Mouse (Mus musculus) small intestine, adult 2 months (tissue): Measurements from ENCODE around the gene Gm29735.

Source experiments
- CTCF ChIP-seq: fragments of 200-500 bp; IDR thresholded peaks from 2 replicates; pipeline ENCODE4 v1.5.1; 2012; ENCODE audit warnings: low read depth, mild to moderate bottlenecking, control low read depth, inconsistent platforms, low read length, moderate library complexity, mixed read lengths; ENCODE audit not compliant: insufficient replicate concordance, insufficient read length; ENCODE audit errors: extremely low read depth
- POLR2A ChIP-seq: fragments of 200-500 bp; IDR thresholded peaks from 2 replicates; pipeline ENCODE4 v1.6.1; 2012; ENCODE audit warnings: low read depth, mild to moderate bottlenecking, control low read depth, inconsistent platforms, low read length, moderate library complexity

- no peak for TF ChIP-seq CTCF
- no peak for TF ChIP-seq POLR2A
These were observed 28.1 kb downstream of the Gm29735 start for GRCm38 (mm10) chr7:142128843-142129242.
